Mouse (Mus musculus): ENCODE data around the gene Lpin1.

DNA sequence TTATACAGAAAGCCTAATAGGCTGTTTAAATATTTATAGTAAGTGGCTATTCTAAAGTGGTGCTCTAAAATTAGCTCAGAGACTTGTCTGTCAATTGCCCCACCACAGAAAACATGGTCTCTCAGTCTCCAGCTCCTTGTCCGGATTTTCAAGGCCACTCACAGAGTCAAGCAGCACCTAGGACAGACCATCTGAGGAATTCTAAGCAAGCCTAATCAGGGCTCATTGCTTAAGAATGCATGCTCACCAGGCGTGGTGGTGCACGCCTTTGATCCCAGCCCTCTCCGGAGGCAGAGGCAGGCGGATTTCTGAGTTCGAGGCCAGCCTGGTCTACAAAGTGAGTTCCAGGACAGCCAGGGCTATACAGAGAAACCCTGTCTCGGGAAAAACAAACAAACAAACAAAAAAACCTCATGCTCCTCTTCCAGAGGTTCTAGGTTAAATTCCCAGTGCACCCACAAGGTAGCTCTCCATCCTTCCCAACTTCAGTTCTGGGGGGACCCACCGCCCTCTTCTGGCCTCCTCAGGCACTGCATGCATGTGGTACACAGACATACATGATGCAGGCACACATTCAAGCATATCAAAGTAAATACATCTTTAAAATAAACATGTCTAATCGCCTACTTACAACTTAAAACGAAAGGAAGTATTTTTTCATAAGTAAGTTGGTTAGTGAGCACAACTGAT is 40.2 kb downstream of the Lpin1 start:
- TF ChIP-seq CTCF (IDR thresholded peaks at IDR 0.05; ENCODE audit: control insufficient read depth, insufficient read depth, insufficient read length): no peak
- no peak for TF ChIP-seq MYOG (IDR thresholded peaks at IDR 0.05; ENCODE audit: control insufficient read depth, extremely low read depth, insufficient read length)
- TF ChIP-seq USF1 (IDR thresholded peaks at IDR 0.05; ENCODE audit: low read depth): no peak
- TF ChIP-seq CEBPB (IDR thresholded peaks at IDR 0.05; ENCODE audit: low read depth): no peak

Data from C2C12 (cell line).